Mouse (Mus musculus): ENCODE data around the gene Papss1.

- TF ChIP-seq TAL1 (IDR thresholded peaks at IDR 0.05; ENCODE audit: low read length), result no peak
- TF ChIP-seq GATA1 (IDR thresholded peaks at IDR 0.05; ENCODE audit: low read length), result no peak
Measured at GRCm38 (mm10) chr3:131580040-131580439, 15.5 kb downstream of the Papss1 start.
